Mouse (Mus musculus): ENCODE measurements around the gene Pus7. TPM values are rescaled to one million over a fixed set of nuclear protein-coding genes. Genes with fewer than 3 reads are reported as not detected.

Gene Pus7
- total RNA-seq, 4 experiments from 2014 or later = 8.4 to 14.4 (median 10.1) TPM

Other genes starting within 250 kb of the Pus7 start
- gene Srpk2, start 99.1 kb downstream of the Pus7 start, total RNA-seq (2022) = 10 to 100 TPM; 26.2 to 32.1 (median 28.7) TPM
- 1 to 10 TPM; 7.1 to 9.2 (median 7.9) TPM for gene Rint1, start 4.0 kb upstream of the Pus7 start, total RNA-seq (2022)
- gene Tomm7, start 60.5 kb upstream of the Pus7 start, total RNA-seq (2022) = 10 to 100 TPM; 65.2 to 74.8 (median 72.6) TPM
- gene Fam126a, start 247.0 kb upstream of the Pus7 start, total RNA-seq (2022) = 1 to 10 TPM; 4.1 to 5.9 (median 4.7) TPM